In genomic region chr14:105632335-105632734, GRCm38 (mm10) we compare ENCODE assay signal across 20 mouse cellular contexts.
DNase-seq lines count a peak whose midpoint lies in the region; ATAC-seq lines count a peak whose summit lies in the region.
"Had no signal": no experiment of that assay in that cellular context is flagged by ENCODE, and none has a peak within 500 bp of the region (broad histone marks: within the 10 kb centered on the region; RNA-seq: fewer than 3 reads in every experiment).

No protein-coding gene starts in this region.

- WGBS in midbrain, embryonic 13.5 days, result 91% methylated on average over 4 of the region's 4 CpGs
- WGBS in midbrain, embryonic 10.5 days, result 94% methylated on average over 4 of the region's 4 CpGs
- 82% methylated on average over 4 of the region's 4 CpGs for WGBS in intestine, embryonic 16.5 days

- H3K4me3 ChIP-seq in midbrain, embryonic 13.5 days (replicated peaks), result no peak overlapping the region
- H3K4me3 ChIP-seq in midbrain, embryonic 10.5 days, result no peak overlapping the region
- no peak overlapping the region for H3K4me3 ChIP-seq in intestine, embryonic 16.5 days (ENCODE audit: low read length)
- H3K4me3 ChIP-seq: embryonic facial prominence, embryonic 12.5 days had no signal

- H3K36me3 ChIP-seq in midbrain, embryonic 13.5 days, result no peaks in the 10 kb centered on the region
- H3K36me3 ChIP-seq in midbrain, embryonic 10.5 days, result no peaks in the 10 kb centered on the region
- no peaks in the 10 kb centered on the region for H3K36me3 ChIP-seq in intestine, embryonic 16.5 days (ENCODE audit: control insufficient read depth, insufficient read depth, low read length)
- H3K36me3 ChIP-seq: embryonic facial prominence, embryonic 12.5 days had no signal

- peak; percentile 31 to 33 for DNase-seq in frontal cortex, postnatal 36 days (ENCODE audit: low spot score in 2 of 2)
- DNase-seq in frontal cortex, postnatal 14 days (ENCODE audit: low spot score in 2 of 2), result no peak
- DNase-seq in midbrain, embryonic 10.5 days (ENCODE audit: low spot score), result no peak
- DNase-seq in urinary bladder, adult 2 months (ENCODE audit: low spot score), result no peak
- no peak for DNase-seq in kidney, adult 11 months
- DNase-seq: adrenal gland, postnatal 14 days; B cell, adult 2 months; cerebellum, adult 18-20 months; heart, adult 11 months; heart, postnatal 4 days; kidney, adult 8-10 months; kidney, postnatal 36 days; lung, adult 18-20 months; lung, postnatal 36 days; thymus, postnatal 36 days had no signal

- no peaks in the 10 kb centered on the region for H3K27me3 ChIP-seq in midbrain, embryonic 13.5 days
- no peaks in the 10 kb centered on the region for H3K27me3 ChIP-seq in midbrain, embryonic 10.5 days (ENCODE audit: low read depth, poor library complexity, severe bottlenecking)
- no peaks in the 10 kb centered on the region for H3K27me3 ChIP-seq in intestine, embryonic 16.5 days (replicated peaks; ENCODE audit: control insufficient read depth, insufficient read depth, low read length)
- H3K27me3 ChIP-seq: embryonic facial prominence, embryonic 12.5 days; Patski had no signal

- H3K9me3 ChIP-seq in midbrain, embryonic 13.5 days, result no peaks in the 10 kb centered on the region
- H3K9me3 ChIP-seq in midbrain, embryonic 10.5 days (replicated peaks), result no peaks in the 10 kb centered on the region
- H3K9me3 ChIP-seq in intestine, embryonic 16.5 days (ENCODE audit: control insufficient read depth, low read length), result no peaks in the 10 kb centered on the region
- H3K9me3 ChIP-seq: embryonic facial prominence, embryonic 12.5 days had no signal

- H3K9ac ChIP-seq in midbrain, embryonic 13.5 days (replicated peaks), result no peak overlapping the region
- H3K9ac ChIP-seq in intestine, embryonic 16.5 days (ENCODE audit: low read depth, low read length), result no peak overlapping the region
- H3K9ac ChIP-seq: embryonic facial prominence, embryonic 12.5 days had no signal

- H3K4me1 ChIP-seq in midbrain, embryonic 13.5 days (replicated peaks), result peaks cover 23% of the 10 kb centered on the region
- H3K4me1 ChIP-seq in midbrain, embryonic 10.5 days, result peaks cover 20% of the 10 kb centered on the region
- H3K4me1 ChIP-seq in intestine, embryonic 16.5 days (ENCODE audit: control insufficient read depth, insufficient read depth, low read length), result no peaks in the 10 kb centered on the region

- ATAC-seq in midbrain, embryonic 13.5 days, result no peak
- peak; percentile 40; the same call in 1 of the 2 replicates for ATAC-seq in intestine, embryonic 16.5 days
- ATAC-seq: activated CD4-positive, CD25-positive, alpha-beta regulatory T cell, adult 4 months; Patski had no signal

- no peak overlapping the region for H3K4me2 ChIP-seq in midbrain, embryonic 13.5 days (replicated peaks)
- H3K4me2 ChIP-seq in intestine, embryonic 16.5 days (ENCODE audit: low read depth, low read length), result no peak overlapping the region
- H3K4me2 ChIP-seq: embryonic facial prominence, embryonic 12.5 days had no signal

- H3K27ac ChIP-seq in midbrain, embryonic 13.5 days, result peak overlapping the region; percentile 86; the same call in 1 of the 2 replicates
- no peak overlapping the region for H3K27ac ChIP-seq in midbrain, embryonic 10.5 days (replicated peaks)
- no peak overlapping the region for H3K27ac ChIP-seq in intestine, embryonic 16.5 days (ENCODE audit: low read length)
- H3K27ac ChIP-seq: embryonic facial prominence, embryonic 12.5 days had no signal

Comparison
In these comparisons a context has a peak if more than half of its experiments do, and no peak if none do; other contexts are left out.
1. DNase-seq: peak in frontal cortex, postnatal 36 days (2 of 2); none in frontal cortex, postnatal 14 days (0 of 2), midbrain, embryonic 10.5 days (single experiment), urinary bladder, adult 2 months (single experiment) and kidney, adult 11 months (single experiment).